Comparison of ENCODE assay signal across 11 mouse cellular contexts in genomic region chr4:46883047-46883446, GRCm38 (mm10).
DNase-seq lines count a peak whose midpoint lies in the region; ATAC-seq and TF ChIP-seq lines count a peak whose summit lies in the region.
"Had no signal": no experiment of that assay in that cellular context is flagged by ENCODE, and none has a peak within 500 bp of the region (broad histone marks: within the 10 kb centered on the region; RNA-seq: fewer than 3 reads in every experiment).

No protein-coding gene starts in this region.

- H3K27me3 ChIP-seq in embryonic facial prominence, embryonic 11.5 days (ENCODE audit: control insufficient read depth, insufficient read depth, low read length), result no peaks in the 10 kb centered on the region
- no peaks in the 10 kb centered on the region for H3K27me3 ChIP-seq in embryonic facial prominence, embryonic 10.5 days (replicated peaks; ENCODE audit: low read depth, poor library complexity, severe bottlenecking)
- no peaks in the 10 kb centered on the region for H3K27me3 ChIP-seq in kidney, embryonic 16.5 days (ENCODE audit: insufficient read depth, low read length)
- H3K27me3 ChIP-seq in midbrain, embryonic 13.5 days, result no peaks in the 10 kb centered on the region
- H3K27me3 ChIP-seq in midbrain, postnatal 0 days (ENCODE audit: insufficient read depth, low read length), result no peaks in the 10 kb centered on the region
- H3K27me3 ChIP-seq: intestine, embryonic 15.5 days had no signal

- WGBS in embryonic facial prominence, embryonic 11.5 days, result 47% methylated on average over 10 of the region's 10 CpGs
- WGBS in embryonic facial prominence, embryonic 10.5 days, result 43% methylated on average over 10 of the region's 10 CpGs
- 28% methylated on average over 10 of the region's 10 CpGs for WGBS in kidney, embryonic 16.5 days
- WGBS in midbrain, embryonic 13.5 days, result 59% methylated on average over 10 of the region's 10 CpGs
- 45% methylated on average over 10 of the region's 10 CpGs for WGBS in midbrain, postnatal 0 days

- no peaks in the 10 kb centered on the region for H3K4me1 ChIP-seq in embryonic facial prominence, embryonic 11.5 days (ENCODE audit: control insufficient read depth, insufficient read depth, low read length)
- peaks cover 28% of the 10 kb centered on the region for H3K4me1 ChIP-seq in embryonic facial prominence, embryonic 10.5 days
- peaks cover 15% of the 10 kb centered on the region for H3K4me1 ChIP-seq in kidney, embryonic 16.5 days (ENCODE audit: insufficient read depth, low read length)
- peaks cover 28% of the 10 kb centered on the region for H3K4me1 ChIP-seq in midbrain, embryonic 13.5 days (replicated peaks)
- peaks cover 11% of the 10 kb centered on the region; the same call in 1 of the 2 replicates for H3K4me1 ChIP-seq in midbrain, postnatal 0 days (ENCODE audit: insufficient read depth, low read length)

- H3K27ac ChIP-seq in embryonic facial prominence, embryonic 11.5 days (replicated peaks; ENCODE audit: low read depth, low read length), result no peak overlapping the region
- no peak overlapping the region for H3K27ac ChIP-seq in embryonic facial prominence, embryonic 10.5 days (replicated peaks)
- no peak overlapping the region for H3K27ac ChIP-seq in kidney, embryonic 16.5 days (ENCODE audit: low read length)
- no peak overlapping the region for H3K27ac ChIP-seq in midbrain, embryonic 13.5 days
- no peak overlapping the region for H3K27ac ChIP-seq in midbrain, postnatal 0 days (ENCODE audit: low read depth, low read length)
- H3K27ac ChIP-seq: intestine, embryonic 15.5 days; limb, embryonic 15.5 days had no signal

- no peak overlapping the region for H3K9ac ChIP-seq in embryonic facial prominence, embryonic 11.5 days (replicated peaks; ENCODE audit: low read length)
- no peak overlapping the region for H3K9ac ChIP-seq in kidney, embryonic 16.5 days (replicated peaks; ENCODE audit: low read length)
- H3K9ac ChIP-seq in midbrain, embryonic 13.5 days (replicated peaks), result no peak overlapping the region
- no peak overlapping the region for H3K9ac ChIP-seq in midbrain, postnatal 0 days (replicated peaks; ENCODE audit: low read length, poor library complexity, severe bottlenecking)
- H3K9ac ChIP-seq: intestine, embryonic 15.5 days; limb, embryonic 15.5 days; liver, postnatal 0 days had no signal

- H3K4me3 ChIP-seq in embryonic facial prominence, embryonic 11.5 days (ENCODE audit: low read depth, low read length), result no peak overlapping the region
- no peak overlapping the region for H3K4me3 ChIP-seq in embryonic facial prominence, embryonic 10.5 days
- H3K4me3 ChIP-seq in kidney, embryonic 16.5 days (ENCODE audit: low read length), result no peak overlapping the region
- H3K4me3 ChIP-seq in midbrain, embryonic 13.5 days (replicated peaks), result no peak overlapping the region
- no peak overlapping the region for H3K4me3 ChIP-seq in midbrain, postnatal 0 days (ENCODE audit: low read depth, low read length)
- H3K4me3 ChIP-seq: intestine, embryonic 15.5 days; limb, embryonic 15.5 days had no signal

- ATAC-seq in embryonic facial prominence, embryonic 11.5 days (replicated peaks; ENCODE audit: insufficient number of reproducible peaks, low FRiP score, low TSS enrichment, low read depth), result no peak
- ATAC-seq in kidney, embryonic 16.5 days (ENCODE audit: low FRiP score, low TSS enrichment), result peak; percentile 46; the same call in 1 of the 2 replicates
- ATAC-seq in midbrain, embryonic 13.5 days, result peak; percentile 12; the same call in 1 of the 2 replicates
- no peak for ATAC-seq in midbrain, postnatal 0 days (ENCODE audit: low FRiP score)
- ATAC-seq: forebrain, embryonic 14.5 days; intestine, embryonic 15.5 days; liver, postnatal 0 days had no signal

- no peak for TF ChIP-seq CTCF in midbrain, postnatal 0 days (IDR thresholded peaks at IDR 0.05)

- DNase-seq in embryonic facial prominence, embryonic 11.5 days (ENCODE audit: low spot score), result peak; percentile 22
- DNase-seq in embryonic facial prominence, embryonic 10.5 days (ENCODE audit: low spot score), result no peak
- DNase-seq in kidney, postnatal 25 days, result no peak
- no peak for DNase-seq in midbrain, postnatal 0 days (ENCODE audit: low spot score)
- peak; percentile 59 for DNase-seq in retina, postnatal 1 day
- DNase-seq: liver, postnatal 0 days had no signal

- H3K9me3 ChIP-seq in embryonic facial prominence, embryonic 11.5 days (replicated peaks; ENCODE audit: control insufficient read depth, low read length), result no peaks in the 10 kb centered on the region
- H3K9me3 ChIP-seq in embryonic facial prominence, embryonic 10.5 days, result no peaks in the 10 kb centered on the region
- H3K9me3 ChIP-seq in kidney, embryonic 16.5 days (ENCODE audit: low read length), result no peaks in the 10 kb centered on the region
- H3K9me3 ChIP-seq in midbrain, embryonic 13.5 days, result no peaks in the 10 kb centered on the region
- no peaks in the 10 kb centered on the region for H3K9me3 ChIP-seq in midbrain, postnatal 0 days (ENCODE audit: low read length)
- H3K9me3 ChIP-seq: intestine, embryonic 15.5 days; limb, embryonic 15.5 days had no signal

- no peaks in the 10 kb centered on the region for H3K36me3 ChIP-seq in embryonic facial prominence, embryonic 11.5 days (replicated peaks; ENCODE audit: control insufficient read depth, insufficient read depth, low read depth, low read length)
- H3K36me3 ChIP-seq in embryonic facial prominence, embryonic 10.5 days (replicated peaks), result no peaks in the 10 kb centered on the region
- no peaks in the 10 kb centered on the region for H3K36me3 ChIP-seq in kidney, embryonic 16.5 days (ENCODE audit: insufficient read depth, low read length)
- no peaks in the 10 kb centered on the region for H3K36me3 ChIP-seq in midbrain, embryonic 13.5 days
- no peaks in the 10 kb centered on the region for H3K36me3 ChIP-seq in midbrain, postnatal 0 days (ENCODE audit: insufficient read depth, low read length)
- H3K36me3 ChIP-seq: intestine, embryonic 15.5 days; limb, embryonic 15.5 days had no signal

- no peak overlapping the region for H3K4me2 ChIP-seq in embryonic facial prominence, embryonic 11.5 days (ENCODE audit: low read depth, low read length)
- H3K4me2 ChIP-seq in kidney, embryonic 16.5 days (replicated peaks; ENCODE audit: low read depth, low read length), result no peak overlapping the region
- no peak overlapping the region for H3K4me2 ChIP-seq in midbrain, embryonic 13.5 days (replicated peaks)
- no peak overlapping the region for H3K4me2 ChIP-seq in midbrain, postnatal 0 days (ENCODE audit: low read depth, low read length, poor library complexity, severe bottlenecking)
- H3K4me2 ChIP-seq: intestine, embryonic 15.5 days; limb, embryonic 15.5 days had no signal

Comparison
In these comparisons a context has a peak if more than half of its experiments do, and no peak if none do; other contexts are left out.
1. ATAC-seq: peak in kidney, embryonic 16.5 days (single experiment) and midbrain, embryonic 13.5 days (single experiment); none in embryonic facial prominence, embryonic 11.5 days (single experiment) and midbrain, postnatal 0 days (single experiment).
2. DNase-seq: peak in embryonic facial prominence, embryonic 11.5 days (single experiment) and retina, postnatal 1 day (single experiment); none in embryonic facial prominence, embryonic 10.5 days (single experiment), kidney, postnatal 25 days (0 of 2) and midbrain, postnatal 0 days (single experiment).